Mouse (Mus musculus) ES-E14 (cell line): ENCODE measurements at regions not wholly inside any gene's neighbourhood (a gene's known extent, or its start where the extent isn't known, plus 50 kb on each side); places are given as distances from the start of the nearest gene placed in this dataset.
A peak's percentile ranks its signal among the peaks of the same experiment; 100 is the strongest.

Experiments used
- DNase-seq: peaks from one replicate; pipeline ENCODE4 v3.0.0-alpha.2; 2013; ENCODE audit warnings: low read depth, low spot score
- H3K27ac ChIP-seq: 2 replicates; pipeline ENCODE4 v1.5.1; 2012; ENCODE audit warnings: low read depth, mild to moderate bottlenecking, low read length, moderate library complexity, mixed read lengths; ENCODE audit not compliant: poor library complexity, insufficient read depth, severe bottlenecking
- H3K36me3 ChIP-seq: 2 replicates; pipeline ENCODE4 v1.6.1; 2012; ENCODE audit warnings: mild to moderate bottlenecking, low read length, moderate library complexity, mixed read lengths; ENCODE audit not compliant: control insufficient read depth, poor library complexity, insufficient read depth, severe bottlenecking
- H3K4me1 ChIP-seq, 2 experiments: fragments of 150-350 bp in 1 of 2; sonication (generic) in 1 of 2; 2 replicates each; pipeline ENCODE4 v1.6.1; 2012; ENCODE audit warnings: low read length in 2 of 2, mild to moderate bottlenecking in 1 of 2, mixed read lengths in 1 of 2; ENCODE audit not compliant: control insufficient read depth in 2 of 2, insufficient read depth in 2 of 2, poor library complexity in 1 of 2
- H3K4me3 ChIP-seq, 2 experiments: fragments of 150-350 bp in 1 of 2; sonication (generic) in 1 of 2; 2 replicates each; pipeline ENCODE4 v1.5.1; 2012; ENCODE audit warnings: low read length in 2 of 2, low read depth in 1 of 2, mild to moderate bottlenecking in 1 of 2, mixed read lengths in 1 of 2; ENCODE audit not compliant: insufficient read depth in 1 of 2, poor library complexity in 1 of 2, severe bottlenecking in 1 of 2
- H3K9ac ChIP-seq: 2 replicates; pipeline ENCODE4 v1.6.1; 2012; ENCODE audit warnings: low read depth, mild to moderate bottlenecking, low read length, mixed read lengths; ENCODE audit not compliant: poor library complexity, insufficient read depth, severe bottlenecking
- H3K9me3 ChIP-seq: fragments of 150-350 bp; sonication (generic); 2 replicates; pipeline ENCODE4 v1.6.1; 2012; ENCODE audit warnings: low read depth, mild to moderate bottlenecking, low read length; ENCODE audit not compliant: control insufficient read depth, insufficient read depth
- CHD2 ChIP-seq: IDR thresholded peaks from 2 replicates; pipeline ENCODE4 v1.6.1; 2014; ENCODE audit warnings: mild to moderate bottlenecking, low read depth, low read length, inconsistent platforms
- HCFC1 ChIP-seq: IDR thresholded peaks from 2 replicates; pipeline ENCODE4 v1.6.1; 2012; ENCODE audit warnings: low read length, inconsistent platforms, borderline replicate concordance; ENCODE audit not compliant: insufficient read depth
- MAFK ChIP-seq: IDR thresholded peaks from 2 replicates; pipeline ENCODE4 v1.6.1; 2014; ENCODE audit warnings: mild to moderate bottlenecking, low read depth, low read length, inconsistent platforms; ENCODE audit not compliant: insufficient read depth
- ZC3H11A ChIP-seq: IDR thresholded peaks from 2 replicates; pipeline ENCODE4 v1.6.1; 2012; ENCODE audit warnings: low read depth, mild to moderate bottlenecking, inconsistent platforms, low read length, borderline replicate concordance
- ZNF384 ChIP-seq: IDR thresholded peaks from 2 replicates; pipeline ENCODE4 v1.6.1; 2012; ENCODE audit warnings: low read depth, low read length, inconsistent platforms
- in situ Hi-C, 2 experiments: fragments of 600-800 bp; cut with MboI; formaldehyde crosslinking; loops; one replicate each; pipeline ENCODE4 v1.15.1; 2025; ENCODE audit warnings: low sequenced_read_pairs in 2 of 2, inconsistent platforms in 1 of 2; ENCODE audit not compliant: unreplicated experiment in 2 of 2

DNA sequence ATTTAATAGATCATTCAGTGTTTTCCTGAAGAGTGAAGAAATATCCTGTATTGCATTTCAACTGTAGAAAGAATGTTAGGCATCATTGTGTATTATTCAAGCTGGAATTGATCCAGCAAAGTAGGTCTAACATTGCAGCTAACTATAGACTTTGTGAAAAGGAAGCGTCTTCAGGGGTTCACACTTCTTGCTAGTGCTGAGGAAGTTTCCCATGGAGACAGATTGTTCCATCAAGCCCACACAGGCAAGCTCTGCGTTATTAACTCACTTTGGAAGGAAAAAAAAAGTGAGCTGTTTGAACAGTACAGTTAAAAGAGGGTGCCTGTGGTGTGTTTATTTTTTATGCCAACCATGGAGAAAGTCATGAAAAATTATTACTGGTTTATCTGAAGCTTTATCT lies 206.1 kb downstream of the Rergl start:
- H3K9ac ChIP-seq: no peak overlapping the region
- TF ChIP-seq HCFC1 (no peak), CHD2 (no peak), MAFK (no peak), ZNF384 (no peak), ZC3H11A (no peak)
- H3K9me3 ChIP-seq: no peaks in the 10 kb centered on the region
- no peak overlapping the region for H3K27ac ChIP-seq
- in situ Hi-C loops: no loop called here
- H3K36me3 ChIP-seq: no peaks in the 10 kb centered on the region
- H3K4me1 ChIP-seq: no peaks in the 10 kb centered on the region
- H3K4me3 ChIP-seq: no peak overlapping the region
- DNase-seq: no peak

- DNase-seq: no peak
- H3K4me3 ChIP-seq: no peak overlapping the region
- TF ChIP-seq ZC3H11A (no peak), ZNF384 (no peak), MAFK (no peak), HCFC1 (no peak), CHD2 (no peak)
- H3K4me1 ChIP-seq: no peaks in the 10 kb centered on the region
- no peaks in the 10 kb centered on the region for H3K9me3 ChIP-seq
- H3K27ac ChIP-seq: no peak overlapping the region
- H3K36me3 ChIP-seq: no peaks in the 10 kb centered on the region
- H3K9ac ChIP-seq: no peak overlapping the region
- in situ Hi-C loops: no loop called here
Measured at GRCm38 (mm10) chr6:139279093-139279492, 222.7 kb downstream of the Rergl start.

GRCm38 (mm10) chr6:139275512-139275911 lies 226.3 kb downstream of the Rergl start:
- in situ Hi-C loops: no loop called here
- no peaks in the 10 kb centered on the region for H3K36me3 ChIP-seq
- H3K9me3 ChIP-seq: no peaks in the 10 kb centered on the region

GRCm38 (mm10) chr6:139253704-139254103 lies 248.1 kb downstream of the Rergl start:
- no peak for TF ChIP-seq HCFC1
- TF ChIP-seq ZC3H11A: no peak
- no peak for TF ChIP-seq MAFK
- TF ChIP-seq ZNF384: no peak
- TF ChIP-seq CHD2: no peak
- in situ Hi-C loops: no loop called here
- no peaks in the 10 kb centered on the region for H3K9me3 ChIP-seq

More at GRCm38 (mm10) chr6:139275512-139275911, 226.3 kb downstream of the Rergl start:
- no peak for DNase-seq
- Histone ChIP-seq H3K4me1 (peaks cover 4 to 6% of the 10 kb centered on the region in 2 experiments; a peak in 2 of 4 replicates), H3K4me3 (no peak overlapping the region), H3K27ac (no peak overlapping the region), H3K9ac (no peak overlapping the region)
- TF ChIP-seq MAFK (no peak), HCFC1 (no peak), ZNF384 (no peak), CHD2 (no peak)

GRCm38 (mm10) chr6:139248920-139249547 lies 252.7 kb downstream of the Rergl start:
- in situ Hi-C loops: no loop called here
- TF ChIP-seq CHD2 (no peak), ZNF384 (no peak), ZC3H11A (peak; percentile 20; the same call in 1 of the 2 replicates), HCFC1 (no peak), MAFK (no peak)

More at GRCm38 (mm10) chr6:139253704-139254103, 248.1 kb downstream of the Rergl start:
- no peak overlapping the region for H3K4me3 ChIP-seq
- no peak overlapping the region for H3K27ac ChIP-seq
- no peaks in the 10 kb centered on the region for H3K4me1 ChIP-seq
- H3K36me3 ChIP-seq: no peaks in the 10 kb centered on the region
- no peak overlapping the region for H3K9ac ChIP-seq
- no peak for DNase-seq

More at GRCm38 (mm10) chr6:139248920-139249547, 252.7 kb downstream of the Rergl start:
- H3K9ac ChIP-seq: no peak overlapping the region
- H3K27ac ChIP-seq: no peak overlapping the region
- peak; percentile 46 for DNase-seq
- H3K9me3 ChIP-seq: no peaks in the 10 kb centered on the region
- H3K4me3 ChIP-seq: no peak overlapping the region
- H3K36me3 ChIP-seq: no peaks in the 10 kb centered on the region
- H3K4me1 ChIP-seq: no peaks in the 10 kb centered on the region
